Comparison of ENCODE assay signal across 12 mouse cellular contexts in the genomic region with DNA sequence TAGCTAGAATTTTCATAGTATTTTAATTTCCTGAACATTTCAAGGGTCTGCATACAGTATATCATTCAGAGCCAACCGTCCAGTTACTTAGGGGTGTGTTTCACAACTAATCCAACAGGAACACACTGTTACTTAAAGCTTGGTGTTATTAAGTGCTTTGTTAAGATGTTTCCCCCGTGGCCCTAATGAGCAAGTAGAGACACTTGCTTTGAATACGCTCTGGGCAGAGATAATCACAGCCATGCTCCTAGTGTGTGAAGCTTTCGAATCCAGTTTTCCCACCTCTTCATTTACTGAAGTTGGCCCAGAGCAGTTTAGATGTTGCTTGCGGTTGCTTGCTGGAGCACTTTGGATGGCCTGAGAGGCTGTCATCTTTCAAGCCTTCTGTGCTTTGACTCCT.
"Had no signal": no experiment of that assay in that cellular context is flagged by ENCODE, and none has a peak within 500 bp of the region (broad histone marks: within the 10 kb centered on the region; RNA-seq: fewer than 3 reads in every experiment).

No protein-coding gene starts in this region.

- DNase-seq: retina, postnatal 1 day; right cerebral cortex, adult 18-20 months; right cerebral cortex, postnatal 14 days; right cerebral cortex, postnatal 25 days; right cerebral cortex, postnatal 4 days; spleen, adult 18-20 months; thymus, adult 18-20 months; thymus, adult 2 months; thymus, postnatal 14 days; thymus, postnatal 25 days; thymus, postnatal 36 days; thymus, postnatal 4 days had no signal
